Mouse (Mus musculus): ENCODE measurements around the gene Car9.

GRCm38 (mm10) chr4:43519551-43519950, 12.8 kb downstream of the Car9 start:
- TF ChIP-seq EP300 (IDR thresholded peaks at IDR 0.05; ENCODE audit: low read depth) = no peak
- TF ChIP-seq CTCF (IDR thresholded peaks at IDR 0.05; ENCODE audit: low read depth) = no peak
